8 mouse cellular contexts compared by ENCODE assay signal in the genomic region with DNA sequence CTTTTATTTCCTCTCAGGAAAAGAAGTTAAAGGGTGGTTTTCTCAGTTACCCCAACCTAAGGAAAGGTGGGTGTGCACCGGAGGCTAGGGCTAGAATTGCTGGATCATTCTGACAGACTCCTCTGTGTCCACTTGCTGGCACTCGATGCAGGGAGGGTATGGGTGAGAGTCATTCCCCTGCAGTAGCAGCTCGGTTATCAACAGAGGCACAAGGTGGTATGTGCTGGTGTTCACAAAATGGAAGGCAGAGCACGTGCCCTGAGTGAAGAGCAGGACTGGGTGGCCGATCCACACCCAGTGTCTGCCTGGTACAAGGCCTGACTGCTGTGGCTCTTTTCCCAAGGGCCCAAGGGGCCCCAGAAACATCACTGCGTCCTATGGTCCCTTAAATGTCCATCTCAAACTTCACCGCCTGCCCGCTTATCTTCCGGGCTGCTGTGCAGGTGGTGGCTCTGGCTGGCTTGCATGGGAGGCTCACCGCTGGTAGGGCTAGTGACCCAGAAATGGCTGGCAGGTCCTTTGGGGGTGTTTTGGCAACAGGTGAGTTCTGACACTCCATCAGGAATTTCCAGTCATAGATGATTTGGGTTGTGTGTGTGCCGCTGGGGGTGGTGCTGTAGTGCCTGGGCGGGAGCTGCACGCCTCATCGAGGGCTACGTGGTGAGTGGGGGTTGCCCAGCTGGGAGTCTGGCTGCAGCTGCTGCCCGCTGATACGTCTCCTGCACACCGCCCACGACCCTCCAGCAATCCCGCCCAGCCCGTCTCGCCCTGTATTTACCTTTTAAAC. TPM values are rescaled to one million over a fixed set of nuclear protein-coding genes. Genes with fewer than 3 reads are reported as not detected.
DNase-seq lines count a peak whose midpoint lies in the region; ATAC-seq lines count a peak whose summit lies in the region.

No protein-coding gene starts in this region.

- no peak overlapping the region for H3K27ac ChIP-seq in limb, embryonic 13.5 days
- no peak overlapping the region for H3K27ac ChIP-seq in midbrain, embryonic 16.5 days (ENCODE audit: low read length)

- peak; percentile 24 for ATAC-seq in CD4-positive, CD25-positive, alpha-beta regulatory T cell, adult 4 months
- 0 out of 2 replicates have a peak, but pooled peaks have one; percentile 28 for ATAC-seq in limb, embryonic 13.5 days (ENCODE audit: low FRiP score, low read depth)
- no peak for ATAC-seq in midbrain, embryonic 16.5 days

- WGBS in limb, embryonic 13.5 days: 44% methylated on average over 22 of the region's 22 CpGs
- 42% methylated on average over 22 of the region's 22 CpGs for WGBS in midbrain, embryonic 16.5 days

- H3K4me2 ChIP-seq in limb, embryonic 13.5 days (replicated peaks): peak overlapping the region; percentile 38
- H3K4me2 ChIP-seq in midbrain, embryonic 16.5 days (ENCODE audit: low read length): peak overlapping the region; percentile 32; the same call in 1 of the 2 replicates

- no peaks in the 10 kb centered on the region for H3K36me3 ChIP-seq in erythroblast, embryonic 14.5 days (ENCODE audit: control insufficient read depth)
- H3K36me3 ChIP-seq in limb, embryonic 13.5 days: no peaks in the 10 kb centered on the region
- H3K36me3 ChIP-seq in midbrain, embryonic 16.5 days (ENCODE audit: control insufficient read depth, insufficient read depth, low read length): no peaks in the 10 kb centered on the region

- no peaks in the 10 kb centered on the region for H3K9me3 ChIP-seq in erythroblast, embryonic 14.5 days (ENCODE audit: control insufficient read depth, low read length)
- H3K9me3 ChIP-seq in limb, embryonic 13.5 days: no peaks in the 10 kb centered on the region
- no peaks in the 10 kb centered on the region for H3K9me3 ChIP-seq in midbrain, embryonic 16.5 days (replicated peaks; ENCODE audit: control insufficient read depth, low read length, poor library complexity, severe bottlenecking)

- no peak overlapping the region for H3K9ac ChIP-seq in limb, embryonic 13.5 days
- no peak overlapping the region for H3K9ac ChIP-seq in midbrain, embryonic 16.5 days (ENCODE audit: low read depth, low read length)

- peak overlapping the region; percentile 55 for H3K4me3 ChIP-seq in erythroblast, embryonic 14.5 days (replicated peaks)
- no peak overlapping the region for H3K4me3 ChIP-seq in limb, embryonic 13.5 days
- no peak overlapping the region for H3K4me3 ChIP-seq in midbrain, embryonic 16.5 days (ENCODE audit: low read depth, low read length)

- H3K4me1 ChIP-seq in erythroblast, embryonic 14.5 days (ENCODE audit: control insufficient read depth): peaks cover 92% of the 10 kb centered on the region
- peaks cover 7% of the 10 kb centered on the region; the same call in 1 of the 2 replicates for H3K4me1 ChIP-seq in limb, embryonic 13.5 days
- peaks cover 3% of the 10 kb centered on the region; the same call in 1 of the 2 replicates for H3K4me1 ChIP-seq in midbrain, embryonic 16.5 days (ENCODE audit: control insufficient read depth, insufficient read depth, low read length)

- no peaks in the 10 kb centered on the region for H3K27me3 ChIP-seq in erythroblast, embryonic 14.5 days (ENCODE audit: control insufficient read depth)
- 0 out of 2 replicates have a peak, but pooled peaks cover 2% of the 10 kb centered on the region for H3K27me3 ChIP-seq in limb, embryonic 13.5 days
- no peaks in the 10 kb centered on the region for H3K27me3 ChIP-seq in midbrain, embryonic 16.5 days (ENCODE audit: control insufficient read depth, insufficient read depth, low read depth, low read length)

- peak; percentile 17 for DNase-seq in 3134 (ENCODE audit: extremely low read depth, insufficient read length, low spot score)
- peak; percentile 72 to 83 for DNase-seq in thymus, postnatal 36 days
- DNase-seq in gastrocnemius, postnatal 4 days (ENCODE audit: low spot score in 2 of 2): no peak
- DNase-seq in left cerebral cortex, adult 8-10 months (ENCODE audit: low spot score in 2 of 2): no peak

RNA-seq across cellular contexts. Expression of a gene that starts 11.6 kb away (rescaled TPM):
- polyA plus RNA-seq in CD4-positive, CD25-positive, alpha-beta regulatory T cell, adult 4 months (2017; shearing (Covaris generic)): 100 to 1,000 TPM; 473 to 495 TPM
- not detected in 2 replicates for polyA plus RNA-seq in erythroblast, embryonic 14.5 days (2012)
- polyA plus RNA-seq in limb, embryonic 13.5 days (2015; fragmentation: Nextera tagmentation; extraction: Ambion mirVana): 0.90 and 0.98 TPM in 2 replicates
- 0.52 and 0.53 TPM in 2 replicates for polyA plus RNA-seq in midbrain, embryonic 16.5 days (2015; fragmentation: Nextera tagmentation; extraction: Ambion mirVana)
- 1 to 10 TPM; 1.6 to 2.1 TPM for total RNA-seq in gastrocnemius, postnatal 4 days (2021)
- 1 to 10 TPM in 1 of 4 experiments, under 1 TPM in 3; 0.81 to 1.0 (median 0.88) TPM for total RNA-seq in left cerebral cortex, adult 8-10 months (2022)

RNA-seq across cellular contexts. Expression of a gene that starts 24.0 kb away (rescaled TPM):
- 100 to 1,000 TPM; 424 to 495 TPM for polyA plus RNA-seq in CD4-positive, CD25-positive, alpha-beta regulatory T cell, adult 4 months (2017; shearing (Covaris generic))
- not detected in 2 replicates for polyA plus RNA-seq in erythroblast, embryonic 14.5 days (2012)
- polyA plus RNA-seq in limb, embryonic 13.5 days (2015; fragmentation: Nextera tagmentation; extraction: Ambion mirVana): 0.28 TPM in 1 of 2 replicates, not detected in the other
- not detected in 2 replicates for polyA plus RNA-seq in midbrain, embryonic 16.5 days (2015; fragmentation: Nextera tagmentation; extraction: Ambion mirVana)
- not detected for total RNA-seq in gastrocnemius, postnatal 4 days (2021)
- under 1 TPM in 2 of 4 experiments, not detected in 2; 0.23 to 0.56 TPM for total RNA-seq in left cerebral cortex, adult 8-10 months (2022)

RNA-seq across cellular contexts. Expression of a gene that starts 26.7 kb away (rescaled TPM):
- polyA plus RNA-seq in CD4-positive, CD25-positive, alpha-beta regulatory T cell, adult 4 months (2017; shearing (Covaris generic)): under 1 TPM; 0.35 to 0.47 TPM
- polyA plus RNA-seq in erythroblast, embryonic 14.5 days (2012): not detected in 2 replicates
- 0.04 TPM in 1 of 2 replicates, not detected in the other for polyA plus RNA-seq in limb, embryonic 13.5 days (2015; fragmentation: Nextera tagmentation; extraction: Ambion mirVana)
- not detected in 2 replicates for polyA plus RNA-seq in midbrain, embryonic 16.5 days (2015; fragmentation: Nextera tagmentation; extraction: Ambion mirVana)
- under 1 TPM in 1 of 2 experiments, not detected in 1; 0.27 TPM for total RNA-seq in gastrocnemius, postnatal 4 days (2021)
- not detected for total RNA-seq in left cerebral cortex, adult 8-10 months (2022)

RNA-seq across cellular contexts. Expression of a gene that starts 37.0 kb away (rescaled TPM):
- 100 to 1,000 TPM; 148 to 213 TPM for polyA plus RNA-seq in CD4-positive, CD25-positive, alpha-beta regulatory T cell, adult 4 months (2017; shearing (Covaris generic))
- polyA plus RNA-seq in erythroblast, embryonic 14.5 days (2012): 0.02 TPM in 1 of 2 replicates, not detected in the other
- 0.24 and 0.27 TPM in 2 replicates for polyA plus RNA-seq in limb, embryonic 13.5 days (2015; fragmentation: Nextera tagmentation; extraction: Ambion mirVana)
- polyA plus RNA-seq in midbrain, embryonic 16.5 days (2015; fragmentation: Nextera tagmentation; extraction: Ambion mirVana): 0.23 and 0.35 TPM in 2 replicates
- 1 to 10 TPM; 1.7 to 1.9 TPM for total RNA-seq in gastrocnemius, postnatal 4 days (2021)
- 1 to 10 TPM; 1.3 to 3.1 (median 2.4) TPM for total RNA-seq in left cerebral cortex, adult 8-10 months (2022)

RNA-seq across cellular contexts. Expression of a gene that starts 54.1 kb away (rescaled TPM):
- polyA plus RNA-seq in CD4-positive, CD25-positive, alpha-beta regulatory T cell, adult 4 months (2017; shearing (Covaris generic)): not detected
- polyA plus RNA-seq in erythroblast, embryonic 14.5 days (2012): not detected in 2 replicates
- not detected in 2 replicates for polyA plus RNA-seq in limb, embryonic 13.5 days (2015; fragmentation: Nextera tagmentation; extraction: Ambion mirVana)
- polyA plus RNA-seq in midbrain, embryonic 16.5 days (2015; fragmentation: Nextera tagmentation; extraction: Ambion mirVana): not detected in 2 replicates
- not detected for total RNA-seq in gastrocnemius, postnatal 4 days (2021)
- not detected for total RNA-seq in left cerebral cortex, adult 8-10 months (2022)

Comparison
In these comparisons a context has a peak if more than half of its experiments do, and no peak if none do; other contexts are left out.
1. DNase-seq: peak in 3134 (single experiment) and thymus, postnatal 36 days (2 of 2); none in gastrocnemius, postnatal 4 days (0 of 2) and left cerebral cortex, adult 8-10 months (0 of 2).
2. RNA of a gene that starts 11.6 kb away (polyA plus RNA-seq): 473 to 495 TPM in CD4-positive, CD25-positive, alpha-beta regulatory T cell, adult 4 months; 0.90 to 0.98 TPM in limb, embryonic 13.5 days, 0.52 to 0.53 TPM in midbrain, embryonic 16.5 days and not detected in erythroblast, embryonic 14.5 days; every median in the first group is over 100 times any median in the second.
3. RNA of a gene that starts 24.0 kb away (polyA plus RNA-seq): 424 to 495 TPM in CD4-positive, CD25-positive, alpha-beta regulatory T cell, adult 4 months; not detected in erythroblast, embryonic 14.5 days, 0.28 TPM in limb, embryonic 13.5 days and not detected in midbrain, embryonic 16.5 days; every median in the first group is over 100 times any median in the second.